Mouse (Mus musculus): Measurements from ENCODE around the gene Phf13. TPM values are rescaled to one million over a fixed set of nuclear protein-coding genes. Genes with fewer than 3 reads are reported as not detected.

The Phf13 gene
- polyA plus RNA-seq, 1 experiment = 3.8 TPM

DNA sequence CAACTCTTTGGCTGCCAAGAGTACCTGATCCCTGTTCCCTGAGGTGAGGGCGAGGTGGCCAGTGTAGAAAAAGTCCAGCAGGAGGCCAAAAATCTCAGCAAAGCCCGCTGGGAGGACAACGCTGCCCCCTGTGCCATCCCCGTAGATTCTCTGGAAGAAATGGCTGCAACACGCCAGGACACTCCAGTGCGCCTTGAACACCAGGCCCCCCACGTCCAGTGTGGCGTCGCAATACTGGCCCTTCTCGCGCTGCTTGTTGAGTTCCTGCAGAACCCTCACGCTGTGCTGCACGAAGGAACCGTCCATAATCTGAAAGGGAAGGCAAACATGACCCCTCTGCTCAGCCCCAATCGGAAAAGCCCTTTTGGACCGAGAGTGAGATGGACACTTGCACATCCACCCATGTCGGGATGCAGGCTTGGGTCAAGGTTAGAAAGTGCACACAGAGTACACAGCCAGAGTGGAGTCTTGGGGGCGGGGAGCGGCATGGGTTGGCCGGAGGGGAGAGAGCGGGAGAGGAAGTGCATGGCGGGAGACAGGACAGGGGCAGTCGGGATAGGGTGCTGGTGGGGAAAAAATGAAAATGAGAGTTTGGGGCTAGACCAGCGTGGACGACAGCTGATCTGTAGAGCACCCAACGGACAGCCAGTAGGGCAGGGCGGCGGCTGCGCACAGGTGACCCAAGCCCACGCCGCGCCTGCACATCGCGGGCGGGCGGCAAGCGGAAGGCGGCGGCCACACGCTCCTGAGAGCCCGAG lies 30.9 kb upstream of the Phf13 start:
- 6% methylated on average over 39 of the region's 41 CpGs for WGBS

DNA sequence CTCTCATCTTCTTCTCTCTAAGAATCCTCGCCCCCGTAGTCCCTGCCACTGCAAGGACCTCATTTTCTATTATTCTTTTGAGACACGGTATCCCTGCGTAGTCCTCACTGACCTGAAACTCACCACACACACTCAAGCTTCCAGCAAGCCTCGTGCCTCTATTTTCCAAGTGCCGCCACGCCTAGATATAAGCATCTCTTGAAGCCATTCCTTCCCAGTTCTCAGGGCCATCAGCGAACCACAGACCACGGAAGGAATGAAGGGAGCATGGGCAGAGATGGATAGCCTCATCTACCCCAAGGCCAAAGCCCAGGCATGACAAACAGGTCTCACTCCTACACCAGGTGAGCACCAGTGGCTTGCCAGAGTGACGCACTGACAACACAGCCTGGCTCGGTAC lies 28.5 kb upstream of the Phf13 start:
- no peak overlapping the region for H3K27ac ChIP-seq (ENCODE audit: insufficient read depth, low read length)
- WGBS = 93% methylated on average over 11 of the region's 11 CpGs
- TF ChIP-seq CTCF (IDR thresholded peaks at IDR 0.05; ENCODE audit: extremely low read depth, insufficient read depth, insufficient read length, insufficient replicate concordance) (no peak), POLR2A (IDR thresholded peaks at IDR 0.05; ENCODE audit: low read depth, low read length) (no peak)
- H3K4me3 ChIP-seq (ENCODE audit: extremely low read depth, insufficient read depth, insufficient read length) = no peak overlapping the region
- no peak for DNase-seq (ENCODE audit: low read depth in 1 of 2, low spot score in 2 of 2)
- peaks cover 16% of the 10 kb centered on the region for H3K36me3 ChIP-seq (ENCODE audit: control insufficient read depth, insufficient read depth, low read length)
- no peaks in the 10 kb centered on the region for H3K27me3 ChIP-seq (ENCODE audit: control insufficient read depth, insufficient read depth, low read length)
- H3K4me1 ChIP-seq (ENCODE audit: control insufficient read depth, insufficient read depth, insufficient read length) = peaks cover 16% of the 10 kb centered on the region; the same call in 1 of the 2 replicates

More for the DNA sequence above, 30.9 kb upstream of the Phf13 start:
- DNase-seq (ENCODE audit: low read depth in 1 of 2, low spot score in 2 of 2) = no peak
- Histone ChIP-seq H3K4me1 (ENCODE audit: control insufficient read depth, insufficient read depth, insufficient read length) (peaks cover 16% of the 10 kb centered on the region; the same call in 1 of the 2 replicates), H3K27ac (ENCODE audit: insufficient read depth, low read length) (peak overlapping the region; percentile 67), H3K27me3 (ENCODE audit: control insufficient read depth, insufficient read depth, low read length) (no peaks in the 10 kb centered on the region), H3K4me3 (ENCODE audit: extremely low read depth, insufficient read depth, insufficient read length) (peak overlapping the region; percentile 87), H3K36me3 (ENCODE audit: control insufficient read depth, insufficient read depth, low read length) (no peaks in the 10 kb centered on the region; the same call in 1 of the 2 replicates)
- TF ChIP-seq CTCF (IDR thresholded peaks at IDR 0.05; ENCODE audit: extremely low read depth, insufficient read depth, insufficient read length, insufficient replicate concordance) (no peak), POLR2A (IDR thresholded peaks at IDR 0.05; ENCODE audit: low read depth, low read length) (no peak)

DNA sequence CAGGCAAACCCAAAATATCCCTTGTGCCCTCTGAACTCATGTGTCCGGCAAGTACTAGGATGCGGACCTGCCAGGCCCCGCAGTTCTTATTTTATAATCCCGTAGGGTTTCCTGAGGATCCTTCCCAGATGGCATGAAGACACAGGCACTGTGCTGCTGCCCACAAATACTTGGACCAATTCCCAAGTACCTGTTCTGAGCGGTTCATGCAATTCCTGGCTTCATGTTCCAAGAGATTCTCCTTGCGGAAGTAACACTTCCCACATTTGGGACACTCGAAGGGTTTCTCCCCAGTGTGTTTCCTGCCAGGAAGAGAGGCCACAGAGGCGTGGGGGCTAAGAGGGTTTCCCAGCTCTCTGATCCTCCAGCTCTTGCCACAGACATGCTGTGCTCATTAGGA lies 26.4 kb upstream of the Phf13 start:
- no peak for TF ChIP-seq POLR2A (IDR thresholded peaks at IDR 0.05; ENCODE audit: low read depth, low read length)
- WGBS = 92% methylated on average over 8 of the region's 8 CpGs

DNA sequence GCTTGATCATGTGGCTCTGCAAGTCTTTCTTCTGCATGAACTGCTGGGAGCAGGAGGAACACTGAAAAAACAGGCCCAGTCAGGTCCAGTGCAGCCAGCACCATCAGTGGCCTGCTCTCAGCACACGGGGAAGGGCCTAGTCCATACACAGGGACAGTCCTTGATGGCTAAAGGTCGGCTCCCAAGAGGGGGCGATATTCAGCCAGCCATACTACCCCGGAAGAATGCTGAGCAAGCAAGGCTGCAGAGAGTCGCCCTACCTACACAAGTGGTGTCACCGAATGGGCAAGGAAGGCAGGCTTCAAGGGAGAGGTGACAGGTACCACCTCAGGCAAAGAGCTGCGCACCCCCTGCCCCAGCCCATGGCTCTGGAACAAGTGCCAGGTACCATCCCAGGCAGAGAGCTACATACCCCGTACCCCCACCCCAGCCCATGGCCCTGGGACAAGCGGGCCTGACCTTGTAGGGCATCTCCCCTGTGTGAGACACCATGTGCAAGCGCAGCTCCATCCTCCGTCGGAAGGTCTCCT lies 25.6 kb upstream of the Phf13 start:
- DNase-seq (ENCODE audit: low read depth in 1 of 2, low spot score in 2 of 2) = no peak
- Histone ChIP-seq H3K27ac (ENCODE audit: insufficient read depth, low read length) (no peak overlapping the region), H3K36me3 (ENCODE audit: control insufficient read depth, insufficient read depth, low read length) (peaks cover 18% of the 10 kb centered on the region), H3K27me3 (ENCODE audit: control insufficient read depth, insufficient read depth, low read length) (no peaks in the 10 kb centered on the region), H3K4me1 (ENCODE audit: control insufficient read depth, insufficient read depth, insufficient read length) (peaks cover 6% of the 10 kb centered on the region; the same call in 1 of the 2 replicates), H3K4me3 (ENCODE audit: extremely low read depth, insufficient read depth, insufficient read length) (no peak overlapping the region)
- no peak for TF ChIP-seq POLR2A (IDR thresholded peaks at IDR 0.05; ENCODE audit: low read depth, low read length)
- TF ChIP-seq CTCF (IDR thresholded peaks at IDR 0.05; ENCODE audit: extremely low read depth, insufficient read depth, insufficient read length, insufficient replicate concordance) = no peak
- WGBS = 87% methylated on average over 12 of the region's 12 CpGs

More for the DNA sequence above, 26.4 kb upstream of the Phf13 start:
- Histone ChIP-seq H3K27ac (ENCODE audit: insufficient read depth, low read length) (no peak overlapping the region), H3K27me3 (ENCODE audit: control insufficient read depth, insufficient read depth, low read length) (no peaks in the 10 kb centered on the region), H3K4me1 (ENCODE audit: control insufficient read depth, insufficient read depth, insufficient read length) (peaks cover 11% of the 10 kb centered on the region; the same call in 1 of the 2 replicates), H3K4me3 (ENCODE audit: extremely low read depth, insufficient read depth, insufficient read length) (no peak overlapping the region), H3K36me3 (ENCODE audit: control insufficient read depth, insufficient read depth, low read length) (peaks cover 18% of the 10 kb centered on the region)
- no peak for DNase-seq (ENCODE audit: low read depth in 1 of 2, low spot score in 2 of 2)

DNA sequence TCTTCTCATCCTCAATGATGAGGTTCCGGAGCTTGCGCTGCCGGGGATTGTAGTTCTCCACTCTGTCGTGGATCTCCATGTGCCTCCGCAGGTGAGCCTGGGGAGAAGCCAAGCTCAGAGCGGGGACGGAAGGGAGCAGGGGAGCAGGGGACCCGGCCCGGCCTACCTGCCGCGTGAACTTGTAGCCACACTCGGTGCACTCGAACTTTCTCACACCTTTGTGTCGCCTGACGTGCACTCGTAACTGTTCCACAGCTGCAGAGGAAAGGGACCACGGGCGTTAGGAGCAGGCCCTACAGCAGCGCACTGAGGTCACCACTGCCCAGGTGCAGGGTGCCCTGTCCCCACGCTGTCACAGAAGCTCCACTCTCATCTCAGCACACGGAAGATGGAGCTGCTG lies 24.0 kb upstream of the Phf13 start:
- Histone ChIP-seq H3K27me3 (ENCODE audit: control insufficient read depth, insufficient read depth, low read length) (no peaks in the 10 kb centered on the region), H3K36me3 (ENCODE audit: control insufficient read depth, insufficient read depth, low read length) (peaks cover 23% of the 10 kb centered on the region), H3K27ac (ENCODE audit: insufficient read depth, low read length) (no peak overlapping the region), H3K4me3 (ENCODE audit: extremely low read depth, insufficient read depth, insufficient read length) (no peak overlapping the region), H3K4me1 (ENCODE audit: control insufficient read depth, insufficient read depth, insufficient read length) (no peaks in the 10 kb centered on the region)
- no peak for DNase-seq (ENCODE audit: low read depth in 1 of 2, low spot score in 2 of 2)
- TF ChIP-seq CTCF (IDR thresholded peaks at IDR 0.05; ENCODE audit: extremely low read depth, insufficient read depth, insufficient read length, insufficient replicate concordance) (no peak), POLR2A (IDR thresholded peaks at IDR 0.05; ENCODE audit: low read depth, low read length) (no peak)
- 90% methylated on average over 21 of the region's 21 CpGs for WGBS

DNA sequence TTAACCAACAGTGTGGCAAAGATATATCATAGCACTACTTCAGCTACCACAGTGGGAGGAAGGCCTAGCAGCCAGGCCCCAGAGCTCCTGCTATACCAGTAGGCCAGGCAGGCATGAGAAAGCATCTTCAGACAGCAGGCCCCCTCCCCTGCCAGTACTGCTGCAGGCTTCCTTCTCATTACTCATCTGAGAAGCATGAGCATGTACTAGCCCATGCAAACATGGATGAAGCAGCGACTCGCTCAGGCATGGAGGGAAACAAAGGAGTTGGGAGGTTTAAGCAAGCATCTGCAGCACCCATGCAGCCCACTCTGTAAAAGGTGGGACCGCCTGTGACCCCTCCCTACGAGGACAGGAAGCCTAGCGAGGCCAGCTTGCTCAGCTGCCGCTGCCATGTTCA lies 23.0 kb upstream of the Phf13 start:
- peaks cover 27% of the 10 kb centered on the region for H3K36me3 ChIP-seq (ENCODE audit: control insufficient read depth, insufficient read depth, low read length)
- H3K4me3 ChIP-seq (ENCODE audit: extremely low read depth, insufficient read depth, insufficient read length) = no peak overlapping the region
- TF ChIP-seq POLR2A (IDR thresholded peaks at IDR 0.05; ENCODE audit: low read depth, low read length) (no peak), CTCF (IDR thresholded peaks at IDR 0.05; ENCODE audit: extremely low read depth, insufficient read depth, insufficient read length, insufficient replicate concordance) (no peak)
- WGBS = 85% methylated on average over 6 of the region's 6 CpGs
- no peak overlapping the region for H3K27ac ChIP-seq (ENCODE audit: insufficient read depth, low read length)
- no peak for DNase-seq (ENCODE audit: low read depth in 1 of 2, low spot score in 2 of 2)
- H3K4me1 ChIP-seq (ENCODE audit: control insufficient read depth, insufficient read depth, insufficient read length) = no peaks in the 10 kb centered on the region
- no peaks in the 10 kb centered on the region for H3K27me3 ChIP-seq (ENCODE audit: control insufficient read depth, insufficient read depth, low read length)

Measured in spleen, adult 2 months (tissue).